Mouse (Mus musculus): Measurements from ENCODE around the gene Hoxa1.

Gene Hoxa1

GRCm38 (mm10) chr6:52158276-52159051 lies at the start of gene Hoxa1:
TSS of gene Hoxa1 (minus strand) at chr6:52158317.
- peak; percentile 97 for DNase-seq (ENCODE audit: low read depth, low spot score)

- DNase-seq (ENCODE audit: low read depth, low spot score), result no peak
Observed at GRCm38 (mm10) chr6:52207684-52207976, 49.5 kb upstream of the Hoxa1 start.

- DNase-seq (ENCODE audit: low read depth, low spot score), result no peak
Observed at GRCm38 (mm10) chr6:52206882-52207683, 49.0 kb upstream of the Hoxa1 start.

GRCm38 (mm10) chr6:52205638-52206621 lies 47.8 kb upstream of the Hoxa1 start:
- no peak for DNase-seq (ENCODE audit: low read depth, low spot score)

GRCm38 (mm10) chr6:52205221-52205620 lies 47.1 kb upstream of the Hoxa1 start:
- no peak for DNase-seq (ENCODE audit: low read depth, low spot score)

- DNase-seq (ENCODE audit: low read depth, low spot score), result peak; percentile 95
Observed at GRCm38 (mm10) chr6:52204050-52204752, 46.1 kb upstream of the Hoxa1 start, which contains the start of gene Hoxa5. TSS of gene Hoxa5 (minus strand) at chr6:52204587.

- peak; percentile 42 for DNase-seq (ENCODE audit: low read depth, low spot score)
Observed at GRCm38 (mm10) chr6:52203371-52204049, 45.4 kb upstream of the Hoxa1 start.

GRCm38 (mm10) chr6:52203121-52203370 lies 44.9 kb upstream of the Hoxa1 start:
- DNase-seq (ENCODE audit: low read depth, low spot score), result no peak

GRCm38 (mm10) chr6:52202362-52203120 lies 44.4 kb upstream of the Hoxa1 start:
- no peak for DNase-seq (ENCODE audit: low read depth, low spot score)

- no peak for DNase-seq (ENCODE audit: low read depth, low spot score)
Observed at GRCm38 (mm10) chr6:52201269-52201668, 43.2 kb upstream of the Hoxa1 start.

GRCm38 (mm10) chr6:52200751-52201250 lies 42.7 kb upstream of the Hoxa1 start:
- no peak for DNase-seq (ENCODE audit: low read depth, low spot score)

GRCm38 (mm10) chr6:52200073-52200750 lies 42.1 kb upstream of the Hoxa1 start:
- no peak for DNase-seq (ENCODE audit: low read depth, low spot score)

- peak; percentile 84 for DNase-seq (ENCODE audit: low read depth, low spot score)
Observed at GRCm38 (mm10) chr6:52197271-52197670, 39.2 kb upstream of the Hoxa1 start.

GRCm38 (mm10) chr6:52196811-52197210 lies 38.7 kb upstream of the Hoxa1 start:
- DNase-seq (ENCODE audit: low read depth, low spot score), result peak; percentile 64

- no peak for DNase-seq (ENCODE audit: low read depth, low spot score)
Observed at GRCm38 (mm10) chr6:52194690-52195089, 36.6 kb upstream of the Hoxa1 start.

GRCm38 (mm10) chr6:52191860-52192550 lies 33.9 kb upstream of the Hoxa1 start:
- DNase-seq (ENCODE audit: low read depth, low spot score), result peak; percentile 73

GRCm38 (mm10) chr6:52190906-52191810 lies 33.0 kb upstream of the Hoxa1 start, which contains the start of gene Hoxa4:
TSS of gene Hoxa4 (minus strand) at chr6:52191753.
- DNase-seq (ENCODE audit: low read depth, low spot score), result no peak

All from 3T3-L1 (cell line).